Mouse (Mus musculus) telencephalon, adult 2 months (tissue): ENCODE results near the gene Tex13c3.
"Not testable (repeated sequence)": the region's sequence is repeated elsewhere in the genome, so short reads cannot be mapped to it uniquely, and the experiment has no call there.

ENCODE experiments used
- DNase-seq: peaks from one replicate; pipeline ENCODE4 v3.0.0-alpha.2; 2011; ENCODE audit warnings: low read depth, low spot score

Gene Tex13c3

DNA sequence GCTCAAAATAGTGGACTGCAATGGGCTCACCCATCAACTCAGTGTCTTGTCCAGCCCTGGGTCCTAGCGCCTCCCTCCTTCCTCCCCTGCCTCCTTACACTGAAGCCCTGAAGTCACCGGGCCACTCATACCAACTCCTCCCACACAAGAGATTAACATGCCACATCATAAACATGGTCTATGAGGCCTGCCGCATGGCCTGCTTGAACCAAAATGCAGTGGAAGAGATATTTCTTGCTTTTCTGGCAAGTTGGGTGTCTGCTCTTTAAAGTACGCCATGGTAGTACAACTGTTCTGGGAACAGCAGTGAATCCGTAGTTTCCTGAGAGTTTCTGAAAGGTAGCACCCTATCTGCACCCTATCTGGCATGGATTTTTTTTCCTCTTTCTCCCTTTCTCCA is at the start of gene Tex13c3:
Gene Tex13c3 (minus strand): TSS at position 101 of the 400 bp plus-strand sequence.
- not testable (repeated sequence) for DNase-seq

DNA sequence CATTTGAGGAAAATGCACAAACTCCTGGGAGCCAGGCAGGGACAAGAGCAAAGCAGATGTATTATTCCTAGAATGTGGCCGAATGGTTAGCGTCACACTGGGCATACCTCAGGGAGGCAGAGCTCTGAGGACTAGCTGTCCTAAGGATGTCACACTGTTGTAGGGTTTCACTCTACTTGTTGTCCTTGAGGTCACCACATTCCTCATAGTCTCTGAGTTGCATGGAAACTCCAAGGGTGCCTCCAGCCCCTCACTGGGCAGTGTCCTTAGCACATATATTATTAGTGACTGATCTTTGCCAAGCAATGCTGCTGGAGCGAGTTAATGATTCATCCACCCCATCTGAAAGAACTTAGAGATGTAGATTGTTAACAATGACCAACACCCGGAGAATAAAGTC is 8.6 kb upstream of the Tex13c3 start:
- DNase-seq: no peak
